Mouse (Mus musculus): ENCODE measurements around the gene Adam10.
A peak's percentile ranks its signal among the peaks of the same experiment; 100 is the strongest.

Gene Adam10

DNA sequence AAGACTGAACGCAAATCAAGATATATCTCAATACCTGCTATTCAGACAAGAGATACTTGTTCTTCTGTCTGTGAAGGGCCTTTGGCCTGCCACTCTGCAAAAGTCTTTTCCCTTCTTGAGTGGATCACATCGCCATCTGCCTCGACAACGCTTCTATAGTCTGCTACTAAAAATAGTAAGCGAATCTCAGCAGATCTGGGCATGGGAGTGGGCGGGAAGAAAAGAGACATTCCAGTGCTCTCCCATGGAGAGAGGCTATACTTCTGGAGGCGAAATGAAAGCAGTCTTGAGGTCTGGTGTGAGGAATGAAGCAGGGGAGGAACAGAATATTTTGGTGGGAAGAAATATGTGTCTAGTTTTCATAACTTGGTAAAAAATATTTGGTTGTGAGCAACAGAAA, 109.9 kb downstream of the Adam10 start:
- DNase-seq (ENCODE audit: low spot score in 2 of 2): no peak

DNA sequence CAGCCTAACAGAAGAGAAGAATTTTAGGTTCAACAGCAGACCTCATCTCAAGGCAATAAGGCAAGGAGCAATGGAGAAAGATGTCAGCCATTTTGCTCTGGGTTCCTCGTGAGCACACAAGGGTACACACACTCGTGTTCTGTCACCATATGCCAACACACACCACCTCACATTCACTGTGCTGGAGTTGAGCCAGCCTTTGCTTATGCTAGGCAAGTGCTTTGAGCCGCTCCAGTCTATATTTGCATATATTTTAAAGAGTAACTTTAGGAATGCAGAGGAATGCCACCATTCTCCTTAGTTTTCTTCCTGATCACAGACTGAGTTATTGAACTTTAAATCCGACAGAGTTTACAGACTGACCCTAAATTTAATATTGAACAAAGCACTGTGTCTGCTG, 111.8 kb downstream of the Adam10 start:
- no peak for DNase-seq (ENCODE audit: low spot score in 2 of 2)

DNA sequence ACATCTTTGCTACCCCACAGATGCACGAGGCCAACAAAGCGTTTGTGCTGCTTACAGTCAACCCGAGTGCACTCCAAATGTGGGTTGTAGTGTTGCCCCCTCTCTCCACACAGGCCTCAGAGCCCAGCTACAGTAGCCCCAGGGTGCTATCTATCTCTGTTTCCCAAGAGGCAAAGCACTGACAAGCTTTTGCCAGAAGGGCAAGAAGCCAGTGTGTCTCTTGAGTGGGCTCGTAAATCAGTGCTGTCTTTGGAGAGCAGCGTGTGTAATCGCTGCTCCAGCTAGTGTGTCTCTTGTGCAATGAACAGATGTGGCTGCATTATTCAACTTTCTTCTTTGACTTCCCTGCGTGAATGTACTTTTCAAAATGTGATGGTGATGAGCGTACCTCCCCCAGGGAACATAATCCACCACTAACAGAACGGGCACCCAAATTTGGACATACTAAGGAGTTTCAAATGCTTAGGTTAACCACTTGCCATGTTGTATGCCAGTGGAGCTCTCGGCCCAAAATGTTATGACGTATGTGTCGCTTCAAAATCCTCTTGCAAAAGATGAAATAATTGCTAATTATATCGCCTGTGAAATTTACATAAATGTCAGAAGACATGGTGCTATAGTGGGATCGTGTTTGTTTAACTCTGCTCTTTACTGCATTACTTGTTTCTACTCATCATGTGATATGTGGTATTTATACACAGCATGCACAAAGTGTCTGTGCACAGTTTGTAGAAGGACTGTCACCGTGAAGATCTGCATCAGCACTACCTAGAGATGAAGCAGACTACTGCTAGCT, 116.0 kb downstream of the Adam10 start:
- peak in 1 of 2 experiments; percentile 11 for DNase-seq (ENCODE audit: low spot score in 2 of 2)

DNA sequence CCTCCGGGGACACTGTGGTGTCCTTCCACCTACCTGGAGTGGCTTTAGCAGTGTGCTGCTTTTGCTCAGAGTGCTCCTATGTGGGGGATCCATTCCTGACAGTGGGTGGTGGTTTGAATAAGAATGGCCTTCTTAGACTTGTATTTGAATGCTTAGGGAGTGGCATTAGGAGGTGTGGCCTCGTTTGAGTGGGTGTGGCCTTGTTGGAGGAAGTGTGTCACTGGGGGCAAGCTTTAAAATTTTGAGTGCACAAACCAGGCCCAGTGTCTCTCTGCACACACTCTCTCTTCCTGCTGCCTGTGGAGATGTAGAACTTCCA, 116.6 kb downstream of the Adam10 start:
- DNase-seq (ENCODE audit: low spot score in 2 of 2): no peak

DNA sequence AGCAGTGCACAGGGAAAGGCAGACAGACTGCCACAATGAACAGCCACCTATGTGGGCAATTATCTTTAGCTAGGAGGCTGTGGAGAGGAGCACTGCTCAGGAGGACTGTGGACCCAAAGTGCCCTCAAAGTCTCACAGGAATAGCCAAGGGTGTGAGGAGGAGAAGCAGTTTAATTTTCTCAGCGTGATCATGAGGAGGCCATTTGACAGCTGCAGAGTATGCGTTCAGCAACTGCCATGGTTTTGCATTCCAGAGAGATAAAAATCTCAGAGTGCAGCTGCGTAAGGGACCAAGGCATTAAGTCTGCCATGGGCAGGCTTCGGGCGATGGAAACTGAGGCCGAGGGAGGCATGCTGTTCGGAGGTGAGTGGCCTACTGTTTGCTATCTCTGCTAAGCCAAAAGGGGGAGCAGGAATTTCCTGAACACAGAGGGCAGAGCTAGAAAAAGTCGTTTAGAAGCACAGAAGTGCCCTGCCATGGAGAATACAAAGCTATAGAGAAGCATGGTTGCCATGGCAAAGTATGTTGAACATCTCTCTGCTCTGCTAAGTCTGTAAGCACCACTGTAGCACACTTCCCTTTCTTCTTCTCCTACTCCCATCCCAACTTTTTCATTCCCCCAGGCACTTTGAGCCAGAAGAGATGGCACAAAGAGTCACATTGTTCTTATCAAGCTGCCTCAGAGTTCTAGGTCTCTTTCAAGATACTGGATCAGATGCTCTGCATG, 122.0 kb downstream of the Adam10 start:
- DNase-seq (ENCODE audit: low spot score in 2 of 2): no peak

DNA sequence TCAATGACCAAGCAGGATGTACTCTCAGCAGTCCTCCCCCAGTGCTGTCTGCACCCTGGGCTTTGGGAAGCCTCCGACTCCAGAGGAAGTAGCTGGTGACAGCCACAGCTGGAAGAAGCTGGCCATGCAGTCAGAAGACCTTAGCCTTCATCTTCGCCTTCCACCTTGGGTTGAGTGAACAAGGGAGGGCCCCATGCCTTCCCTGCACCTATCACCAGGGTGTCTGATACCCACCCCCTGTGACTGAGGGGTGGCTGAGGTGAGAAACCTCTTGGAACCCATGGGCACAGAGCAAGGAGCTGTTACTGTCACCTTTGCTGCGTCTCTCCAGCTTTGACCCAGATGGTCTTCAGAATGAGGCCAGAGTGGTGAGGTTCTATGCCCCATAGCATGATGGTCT, 123.0 kb downstream of the Adam10 start:
- DNase-seq (ENCODE audit: low spot score in 2 of 2): no peak

DNA sequence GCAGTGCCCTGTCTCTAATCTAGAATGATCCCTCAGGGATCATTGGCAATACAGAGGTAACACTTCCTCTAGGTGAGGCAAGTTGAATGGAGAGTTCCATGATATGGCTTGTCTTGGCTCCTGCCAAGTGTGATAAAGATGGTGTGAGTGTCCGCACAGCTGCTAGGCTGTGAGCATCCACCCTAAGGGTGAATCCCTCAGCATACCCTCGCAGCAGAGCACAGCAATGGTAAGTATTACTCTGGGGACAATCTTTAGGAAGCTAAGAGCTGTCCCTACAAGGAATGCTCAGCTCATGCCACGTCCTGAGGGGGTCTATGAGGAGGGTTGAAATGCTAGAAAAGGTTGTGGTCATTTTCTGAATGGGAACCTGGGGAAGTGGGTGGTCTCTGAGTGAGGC, 124.0 kb downstream of the Adam10 start:
- no peak for DNase-seq (ENCODE audit: low spot score in 2 of 2)

DNA sequence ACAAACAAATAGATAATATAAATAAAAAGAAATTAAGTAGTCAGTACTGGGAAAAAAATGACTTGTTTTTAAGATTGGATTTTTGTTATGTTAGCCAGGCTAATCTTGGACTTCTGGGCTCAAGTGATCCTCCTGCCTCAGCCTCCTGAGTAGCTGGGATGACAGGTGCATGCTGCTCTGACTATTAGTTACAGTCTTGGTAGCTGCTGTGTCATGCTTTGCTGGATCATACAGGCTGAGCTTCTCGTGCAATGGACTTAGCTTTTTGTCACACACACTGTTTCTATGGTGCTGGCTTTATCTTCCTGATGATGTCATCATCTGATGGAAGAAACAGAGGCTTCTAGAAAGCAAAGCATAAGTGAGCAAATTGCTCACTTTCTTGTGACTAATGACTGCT, 127.3 kb downstream of the Adam10 start:
- DNase-seq (ENCODE audit: low spot score in 2 of 2): no peak

DNA sequence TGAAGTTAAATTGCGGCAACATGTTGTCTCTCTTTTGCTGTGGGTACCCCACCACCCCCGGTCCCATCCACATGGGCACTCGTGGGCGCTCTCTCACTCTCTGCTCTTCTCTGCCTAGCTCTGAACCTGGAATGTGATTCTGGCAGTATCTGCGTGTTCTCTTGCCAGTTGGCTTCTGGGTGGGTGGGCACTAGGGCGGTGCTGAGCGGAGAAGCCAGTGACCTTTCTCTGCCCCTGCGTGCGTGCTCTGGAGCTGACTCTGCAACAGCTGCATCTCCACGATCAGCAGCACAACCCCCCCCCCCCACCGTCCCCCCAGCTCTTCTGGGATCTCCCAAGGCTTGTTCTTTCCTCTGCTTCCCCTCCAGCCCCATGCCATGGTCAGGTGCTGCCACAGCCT, 128.9 kb downstream of the Adam10 start:
- no peak for DNase-seq (ENCODE audit: low spot score in 2 of 2)

DNA sequence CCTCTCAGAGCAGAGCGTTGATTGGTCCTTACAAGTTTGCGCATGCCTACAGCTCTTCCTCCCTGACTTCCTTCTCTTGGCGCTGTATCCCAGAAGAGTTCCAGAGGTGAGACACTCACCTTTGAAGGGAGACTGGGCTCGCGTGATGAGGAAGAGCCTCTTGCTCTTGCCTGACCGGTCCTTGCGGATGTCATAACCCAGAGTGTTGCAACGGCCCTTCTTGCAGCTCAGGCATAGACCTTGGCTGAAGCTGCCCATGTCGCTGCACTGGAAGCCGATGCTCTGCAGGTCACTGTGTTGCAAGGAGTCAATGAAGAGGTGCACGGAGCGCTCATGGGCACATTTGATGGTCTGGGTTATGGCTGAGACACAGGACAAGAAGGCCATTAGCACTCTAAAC, 133.8 kb downstream of the Adam10 start:
- DNase-seq (ENCODE audit: low spot score in 2 of 2): no peak

DNA sequence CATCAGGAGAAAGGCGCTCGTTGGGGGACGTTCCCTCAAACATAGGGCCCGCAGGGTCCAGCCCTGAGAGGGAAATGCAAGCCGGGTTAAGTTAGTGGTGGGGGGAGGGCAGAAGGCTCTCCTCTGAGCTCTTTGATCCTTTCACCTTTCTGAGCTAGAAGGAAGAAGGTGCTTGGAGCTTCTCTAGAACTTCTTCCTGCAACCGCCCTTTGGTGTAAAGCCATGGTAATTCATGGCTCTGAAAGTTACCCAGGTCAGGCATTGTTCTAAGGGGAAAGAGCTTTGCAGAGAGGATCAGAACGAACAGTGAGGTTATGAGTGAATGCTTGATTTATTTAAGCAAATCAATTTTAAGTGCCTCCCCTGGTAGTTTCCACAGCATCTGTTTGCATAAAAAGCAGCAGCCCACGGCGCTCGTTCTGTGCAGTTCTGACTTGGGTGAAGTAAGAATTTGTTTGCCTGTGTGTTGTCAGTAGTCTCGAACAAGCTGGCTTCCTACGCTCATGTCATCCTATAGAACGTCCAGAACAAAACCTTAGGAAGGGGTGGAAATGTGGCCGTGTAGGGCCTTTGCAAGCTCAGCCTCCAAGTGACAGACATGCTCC, 138.0 kb downstream of the Adam10 start:
- DNase-seq (ENCODE audit: low spot score in 2 of 2): no peak

DNA sequence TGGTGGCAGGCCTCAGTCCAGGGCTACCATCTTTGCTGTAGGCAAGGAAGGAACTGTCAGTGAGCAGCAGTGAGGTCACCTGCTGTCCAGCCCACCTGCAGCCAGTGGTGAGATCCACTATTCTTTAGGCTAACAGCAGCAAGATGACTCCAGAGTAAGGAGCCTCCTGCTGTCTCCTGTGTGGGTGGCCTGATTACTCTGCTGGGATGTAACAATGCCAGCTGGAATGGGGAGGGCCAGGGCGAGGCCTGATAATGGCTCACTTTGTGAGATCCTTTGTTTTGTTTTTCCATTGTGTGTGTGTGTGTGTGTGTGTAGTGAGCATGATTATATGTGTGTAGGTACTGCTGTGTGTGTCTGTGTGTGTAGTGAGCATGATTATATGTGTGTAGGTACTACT, 138.6 kb downstream of the Adam10 start:
- DNase-seq (ENCODE audit: low spot score in 2 of 2): no peak

DNA sequence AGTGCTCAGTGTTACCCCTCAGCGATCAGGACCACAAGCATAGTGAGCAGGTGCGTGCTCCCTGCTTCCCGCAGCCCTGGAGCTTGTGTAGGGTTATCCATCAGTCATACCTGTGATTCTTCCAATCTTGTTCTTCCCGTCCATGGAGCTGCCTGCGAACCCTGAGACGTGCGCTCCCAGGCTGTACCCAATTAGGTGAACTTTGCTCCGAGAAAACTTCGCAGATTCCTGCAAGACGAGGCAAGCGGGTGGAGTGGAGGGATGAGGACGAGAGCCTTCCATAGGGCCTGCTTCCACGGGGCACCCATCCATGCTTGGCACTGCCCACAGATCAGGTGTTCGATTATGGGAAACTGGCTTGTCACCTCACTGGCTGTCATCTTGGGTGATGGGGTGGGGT, 139.9 kb downstream of the Adam10 start:
- DNase-seq (ENCODE audit: low spot score in 2 of 2): no peak

DNA sequence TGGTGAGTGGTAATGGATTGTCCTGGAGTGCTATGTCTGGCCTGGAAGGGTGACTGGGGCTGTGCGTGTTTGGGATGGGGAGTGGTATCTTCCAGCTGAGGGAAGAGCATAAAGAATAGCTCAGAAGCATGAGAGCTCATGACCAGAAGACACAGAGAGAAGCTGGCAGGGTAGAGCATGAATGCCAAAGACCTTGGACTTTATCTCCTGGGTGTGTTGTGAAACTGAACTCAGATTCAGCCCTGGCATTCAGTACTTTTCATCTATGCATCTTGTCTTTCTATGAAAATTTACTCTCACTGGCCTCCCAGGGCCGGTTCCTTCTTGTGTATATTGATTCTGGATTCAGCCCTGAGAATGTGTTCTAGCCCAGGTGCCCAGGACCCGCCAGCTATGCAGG, 145.3 kb downstream of the Adam10 start:
- DNase-seq (ENCODE audit: low spot score in 2 of 2): no peak

DNA sequence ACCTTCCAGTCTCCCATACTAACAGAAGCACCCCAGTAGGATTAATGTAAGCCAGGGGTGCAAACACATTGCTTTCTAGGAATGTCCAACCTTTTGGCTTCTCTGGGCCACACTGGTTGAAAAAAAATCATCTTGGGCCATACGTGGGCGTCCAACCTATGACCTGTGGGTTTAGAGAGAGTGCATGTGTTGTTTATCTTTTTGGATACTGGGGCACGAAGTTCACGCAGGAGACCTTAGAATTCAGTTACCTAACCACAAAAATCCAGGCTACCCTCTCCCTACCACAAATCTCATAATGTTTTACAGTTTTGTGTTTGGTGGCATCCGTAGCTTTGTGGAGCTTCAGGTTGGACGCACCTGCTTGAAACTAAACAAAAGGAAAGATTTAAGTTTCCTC, 149.1 kb downstream of the Adam10 start:
- DNase-seq (ENCODE audit: low spot score in 2 of 2): no peak

All from heart, adult 9 months (tissue).